Mouse (Mus musculus): Measurements from ENCODE around the gene Hip1.
"Not testable (repeated sequence)": the region's sequence is repeated elsewhere in the genome, so short reads cannot be mapped to it uniquely, and the experiment has no call there.

- not testable (repeated sequence) for TF ChIP-seq CTCF (IDR thresholded peaks at IDR 0.05; ENCODE audit: low read depth, low read length); GATA1 (IDR thresholded peaks at IDR 0.05; ENCODE audit: borderline replicate concordance, low read length); GATA2 (IDR thresholded peaks at IDR 0.05; ENCODE audit: borderline replicate concordance, low read depth, low read length); POLR2AphosphoS5 (IDR thresholded peaks at IDR 0.05; ENCODE audit: insufficient replicate concordance, low read depth, low read length); TAL1 (conservative IDR thresholded peaks at IDR 0.05; ENCODE audit: low read depth, low read length)
Observed at GRCm38 (mm10) chr5:135369196-135369595, 175.7 kb downstream of the Hip1 start.
